1 mouse cellular context compared by ENCODE assay signal in the genomic region with DNA sequence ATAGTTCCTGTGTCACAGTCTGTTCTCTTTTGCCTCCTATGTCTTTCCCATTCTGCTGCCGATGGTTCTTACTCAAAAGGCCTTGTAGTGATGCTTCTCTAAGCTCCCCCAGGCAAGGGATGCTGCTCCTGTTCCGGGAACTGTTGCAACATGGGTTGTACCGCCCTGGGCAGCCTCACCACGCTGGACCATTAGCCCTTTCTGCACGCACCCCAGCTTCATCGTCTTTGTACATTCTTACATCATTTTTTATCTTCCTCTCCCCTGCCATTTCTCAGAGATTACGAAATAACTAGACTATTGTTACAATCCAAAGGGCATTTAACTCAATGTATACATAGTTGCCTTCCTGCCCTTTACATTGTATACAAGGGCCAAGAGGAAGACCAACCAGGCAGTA.
A peak's percentile ranks its signal among the peaks of the same experiment; 100 is the strongest.
TF ChIP-seq lines count a peak whose summit lies in the region.

No protein-coding gene starts in this region.

TF ChIP-seq in myocyte, 11 proteins besides CTCF, POLR2A, EP300 and RAD21:
- TF ChIP-seq POLR2AphosphoS2 (IDR thresholded peaks at IDR 0.05; ENCODE audit: insufficient read length, low read depth), result peak; percentile 40
- no peak for TF ChIP-seq CEBPB (IDR thresholded peaks at IDR 0.05; ENCODE audit: insufficient read depth, poor library complexity, severe bottlenecking)
